Mouse (Mus musculus) liver, adult 2 months (tissue): ENCODE measurements at regions not wholly inside any gene's neighbourhood (a gene's known extent, or its start where the extent isn't known, plus 50 kb on each side); places are given as distances from the start of the nearest gene placed in this dataset.

Experiments used
- CTCF ChIP-seq: fragments of 200-500 bp; IDR thresholded peaks from 2 replicates; pipeline ENCODE4 v1.5.1; 2011; ENCODE audit warnings: low read depth, low read length, control low read depth
- POLR2A ChIP-seq: fragments of 200-500 bp; IDR thresholded peaks from 2 replicates; pipeline ENCODE4 v1.6.1; 2011; ENCODE audit warnings: low read length, control low read depth; ENCODE audit not compliant: insufficient read depth; ENCODE audit errors: extremely low read depth

DNA sequence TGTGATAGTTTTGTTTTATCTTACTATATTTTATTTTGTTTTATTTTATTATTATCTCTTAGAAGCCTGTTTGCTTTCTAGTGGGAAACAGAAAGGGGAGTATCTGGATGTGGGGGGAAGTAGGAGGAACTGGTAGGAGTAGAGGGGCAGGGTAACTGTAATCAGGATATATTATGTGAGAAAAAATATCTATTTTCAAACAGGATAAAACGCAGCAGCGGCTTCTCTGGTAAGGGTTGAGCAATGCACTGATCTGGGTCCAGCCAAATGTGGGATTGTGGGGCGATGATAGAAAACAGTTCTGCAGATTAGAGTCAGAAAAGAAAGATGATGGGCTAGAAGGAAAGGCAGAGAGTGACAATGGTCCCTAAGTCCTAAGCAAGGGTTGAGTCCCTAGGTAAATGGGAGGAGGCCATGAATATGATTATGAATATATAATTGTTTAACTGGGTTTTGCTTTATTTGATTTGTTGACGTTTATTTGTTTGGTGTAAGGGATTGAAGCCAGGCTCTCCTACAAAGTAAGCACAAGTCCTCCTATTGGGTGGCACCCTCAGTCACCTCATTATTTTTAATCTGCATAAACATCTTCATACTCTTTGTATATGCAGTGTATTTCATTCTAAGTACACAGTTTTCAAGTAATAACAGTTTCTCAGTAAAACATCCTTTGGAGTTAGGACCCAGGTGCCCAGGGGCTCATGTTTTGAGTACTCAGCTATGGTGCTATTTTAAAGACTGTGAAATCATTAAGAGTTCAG is 283.7 kb downstream of the Meis1 start:
- TF ChIP-seq CTCF (no peak), POLR2A (no peak)
